Mouse (Mus musculus) olfactory bulb, adult 2 months (tissue): ENCODE measurements at regions not wholly inside any gene's neighbourhood (a gene's known extent, or its start where the extent isn't known, plus 50 kb on each side); places are given as distances from the start of the nearest gene placed in this dataset.

ENCODE experiments used
- CTCF ChIP-seq: fragments of 200-500 bp; IDR thresholded peaks from 2 replicates; pipeline ENCODE4 v1.5.1; 2012; ENCODE audit warnings: low read depth, mild to moderate bottlenecking, low read length, moderate library complexity; ENCODE audit not compliant: insufficient read depth
- POLR2A ChIP-seq: fragments of 200-500 bp; IDR thresholded peaks from 2 replicates; pipeline ENCODE4 v1.6.1; 2012; ENCODE audit warnings: mild to moderate bottlenecking, low read depth, low read length, moderate library complexity; ENCODE audit not compliant: insufficient read depth

DNA sequence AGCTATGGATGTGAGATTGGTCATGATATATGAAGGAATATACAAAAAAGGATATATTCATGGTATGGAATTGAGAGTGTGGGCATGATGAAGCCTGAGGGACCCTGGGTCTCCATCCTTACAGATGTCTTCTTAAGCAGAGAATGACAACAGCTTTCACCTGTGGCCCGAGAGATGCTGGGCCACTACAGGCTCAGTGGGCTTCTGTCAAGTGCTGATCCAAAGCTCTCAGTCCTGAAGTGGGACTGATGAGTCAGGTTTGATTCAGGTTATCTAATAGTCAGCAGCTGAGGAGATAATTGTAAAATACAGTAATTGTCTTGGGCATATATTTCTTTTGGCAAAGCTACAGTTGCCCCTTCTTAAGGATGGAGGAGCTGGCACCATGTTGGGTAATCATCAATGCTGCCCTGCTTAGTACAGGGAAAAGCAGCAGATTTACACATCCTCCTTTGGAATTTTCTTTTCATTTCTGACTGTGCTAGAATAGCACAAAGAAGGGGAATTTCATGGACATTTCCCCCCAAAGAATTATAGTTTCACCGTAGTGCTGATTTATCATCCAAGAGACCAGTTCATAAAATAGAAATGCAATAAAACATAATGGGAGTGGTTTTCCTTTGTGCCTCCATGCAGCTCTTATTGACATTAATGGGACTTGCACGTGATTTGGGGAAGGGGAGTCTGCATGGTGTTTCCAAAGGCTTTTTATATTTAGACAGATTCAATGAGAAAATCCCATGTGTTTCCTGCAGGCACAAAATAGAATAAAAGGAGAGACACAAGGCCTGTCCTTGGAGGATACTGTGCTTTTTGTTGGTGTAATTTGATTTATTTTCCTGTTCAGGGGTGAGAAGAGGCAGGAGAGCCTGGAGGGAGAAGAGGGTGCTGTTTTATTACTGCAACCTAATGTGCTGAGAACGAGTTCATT is 452.6 kb upstream of the Nrsn1 start:
- TF ChIP-seq CTCF (no peak), POLR2A (no peak)
